Mouse (Mus musculus) C2C12 (cell line): ENCODE data around the gene Rab3d.

ENCODE experiments used
- CEBPB ChIP-seq: IDR thresholded peaks from one replicate; pipeline ENCODE4 v1.6.1; 2011; ENCODE audit warnings: low read depth, mild to moderate bottlenecking, control low read depth, moderate library complexity
- CTCF ChIP-seq: IDR thresholded peaks from one replicate; pipeline ENCODE4 v1.5.1; 2011; ENCODE audit not compliant: control insufficient read depth, insufficient read depth, insufficient read length
- MAX ChIP-seq: IDR thresholded peaks from one replicate; pipeline ENCODE4 v1.6.1; 2011; ENCODE audit warnings: mild to moderate bottlenecking, control low read depth
- USF1 ChIP-seq: IDR thresholded peaks from one replicate; pipeline ENCODE4 v1.6.1; 2011; ENCODE audit warnings: low read depth, mild to moderate bottlenecking, control low read depth, moderate library complexity

GRCm38 (mm10) chr9:21943638-21944037, 25.6 kb upstream of the Rab3d start:
- TF ChIP-seq USF1 (no peak), CTCF (no peak), CEBPB (no peak), MAX (no peak)
